Mouse (Mus musculus): ENCODE measurements around the gene Nthl1. TPM values are rescaled to one million over a fixed set of nuclear protein-coding genes. Genes with fewer than 3 reads are reported as not detected.

Nthl1 gene
- 5.6 and 5.9 TPM in 2 replicates for polyA plus RNA-seq (2021; fragmentation: Nextera tagmentation)
- long read RNA-seq, experiment 1, partial matches to known transcripts = 0 of 3 reads
- long read RNA-seq, experiment 1, other reads (novel, unspliced or antisense) = 0 of 3 reads
- long read RNA-seq, experiment 2, partial matches to known transcripts = 0 of 2 reads
- long read RNA-seq, experiment 2, other reads (novel, unspliced or antisense) = 1 of 2 reads

DNA sequence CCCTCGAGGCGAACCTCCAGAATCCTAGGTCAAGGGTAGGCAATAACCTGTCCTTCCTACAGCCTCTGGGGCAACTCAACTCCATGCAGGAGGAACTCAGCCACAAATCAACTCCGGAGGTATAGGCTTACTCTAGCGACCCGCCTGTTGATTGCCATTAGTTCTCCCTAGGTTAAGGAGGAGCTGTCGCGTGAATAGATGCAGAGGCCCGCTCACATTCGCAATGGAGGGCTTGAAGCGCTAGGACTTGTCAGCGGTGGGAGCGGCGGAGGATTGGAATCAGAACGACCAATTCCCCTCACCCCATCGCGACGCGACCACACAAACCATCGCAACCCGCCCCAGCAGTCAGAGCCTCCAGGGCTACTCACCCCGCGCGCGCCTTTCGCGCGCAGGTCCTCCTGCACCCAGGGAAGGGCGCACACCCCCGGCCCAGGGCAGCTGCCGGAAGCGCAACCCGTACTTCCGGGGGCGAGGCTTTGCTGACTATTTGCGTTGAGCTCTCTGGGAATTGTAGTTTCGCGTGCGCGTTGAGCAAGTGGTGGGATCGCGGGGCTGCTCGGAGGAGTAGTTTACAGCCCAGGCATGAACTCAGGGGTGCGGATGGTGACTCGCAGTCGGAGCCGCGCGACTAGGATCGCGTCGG is at the start of gene Nthl1, which contains the start of gene Tsc2:
Nthl1 (plus strand) TSS at position 514 of the 646 bp plus-strand sequence.
Tsc2 (minus strand) TSS at position 464 of the 646 bp plus-strand sequence.

DNA sequence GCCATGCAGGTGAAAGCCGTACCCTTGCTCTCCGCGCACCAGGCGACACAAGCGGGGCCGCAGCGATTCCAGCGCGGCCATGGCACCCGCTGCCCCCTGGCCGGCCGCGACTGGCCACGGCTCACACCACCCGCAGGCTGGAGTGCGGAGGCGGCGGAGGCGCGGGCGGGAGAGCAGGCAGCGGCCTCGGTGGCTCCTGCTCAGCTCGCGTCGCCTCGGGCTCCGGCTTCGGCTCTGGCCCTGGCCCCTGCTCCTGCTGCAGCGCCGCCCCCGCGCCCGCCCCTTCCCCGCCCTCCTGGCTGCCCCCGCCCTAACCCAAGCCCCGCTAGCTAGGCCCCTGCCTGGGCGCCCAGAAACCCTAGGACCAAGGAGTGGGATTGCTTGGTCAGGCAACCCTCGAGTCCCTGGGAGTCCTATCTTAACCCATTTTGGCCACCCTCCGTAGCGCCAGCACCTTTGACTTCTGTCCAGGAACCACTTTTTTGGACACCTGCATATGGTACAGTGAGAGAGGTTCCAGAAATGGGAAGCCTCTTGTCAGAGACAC is 17.7 kb downstream of the Nthl1 start, which contains the start of gene Slc9a3r2:
Slc9a3r2 (minus strand) TSS at position 258 of the 547 bp plus-strand sequence.

DNA sequence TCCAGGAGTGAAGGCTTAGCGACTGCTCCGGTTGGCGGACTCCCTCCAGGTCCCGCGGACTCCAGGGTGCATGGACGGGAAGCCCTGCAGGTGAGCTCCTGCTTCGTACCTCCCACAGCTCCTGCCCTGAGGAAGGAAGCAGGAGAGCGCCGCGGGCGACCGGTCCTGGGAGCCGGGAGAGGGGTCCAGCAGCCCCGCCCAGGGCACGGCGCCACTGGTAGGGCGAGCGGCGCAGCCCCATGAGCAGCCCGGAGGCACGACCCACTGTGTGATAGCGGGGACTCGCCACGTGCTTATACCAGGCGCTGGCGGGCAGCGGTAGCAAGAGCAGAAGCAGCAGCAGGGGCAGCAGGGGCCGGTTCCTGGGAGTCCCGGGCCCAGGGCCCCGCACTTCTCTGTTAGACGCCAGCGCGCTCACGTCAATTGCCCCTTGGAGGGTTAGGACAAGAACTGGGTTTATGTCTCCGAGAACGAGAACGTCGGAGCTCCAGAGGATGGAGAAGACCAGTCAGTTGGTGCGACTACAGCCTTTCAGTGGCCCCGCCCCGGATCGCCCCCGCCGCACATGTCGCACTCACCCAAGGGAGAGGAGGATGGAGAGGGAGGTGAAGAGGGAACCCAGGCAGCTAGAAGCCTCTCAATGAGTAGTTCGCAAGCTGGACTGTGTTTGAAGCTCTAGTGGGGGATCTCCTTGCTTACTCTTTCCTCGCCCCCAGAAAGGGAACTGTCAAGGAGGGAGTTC is 25.7 kb downstream of the Nthl1 start, which contains the start of gene Npw:
Npw (minus strand) TSS at position 441 of the 742 bp plus-strand sequence.

DNA sequence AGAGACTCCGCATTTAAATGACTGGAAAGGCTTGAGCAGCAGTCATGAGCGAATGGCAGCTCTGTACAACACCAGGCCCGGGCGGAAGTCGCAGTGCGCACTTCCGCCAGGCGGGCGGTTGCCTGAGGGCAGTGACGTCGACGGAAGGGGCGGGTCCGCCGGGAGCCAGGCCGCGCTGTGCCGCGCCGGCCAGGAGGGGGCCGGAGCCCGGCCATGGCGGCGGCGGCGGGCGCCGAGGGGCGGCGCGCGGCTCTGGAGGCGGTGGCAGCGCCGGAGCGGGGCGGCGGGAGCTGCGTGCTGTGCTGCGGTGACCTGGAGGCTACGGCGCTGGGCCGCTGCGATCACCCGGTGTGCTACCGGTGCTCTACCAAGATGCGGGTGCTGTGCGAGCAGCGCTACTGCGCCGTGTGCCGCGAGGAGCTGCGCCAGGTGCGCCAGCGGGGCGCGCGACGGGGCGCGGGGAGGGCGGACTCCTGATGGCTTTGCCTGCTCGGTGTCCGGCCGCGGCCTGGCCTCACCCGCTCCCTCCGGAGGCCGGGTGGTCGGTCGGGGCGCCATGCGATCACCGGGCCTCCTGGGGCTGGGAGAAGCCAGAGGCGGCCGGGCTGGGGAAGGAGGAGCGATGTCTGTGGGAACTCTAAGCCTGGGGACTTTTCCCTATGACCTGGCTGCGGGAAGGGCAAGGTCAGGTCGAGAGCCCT is 37.2 kb downstream of the Nthl1 start, which contains the start of gene Zfp598:
Zfp598 (plus strand) TSS at position 143 of the 701 bp plus-strand sequence.

Other genes starting within 250 kb of the Nthl1 start
- gene Rnps1, start 218.1 kb upstream of the Nthl1 start, polyA plus RNA-seq (2021; fragmentation: Nextera tagmentation) = 90.6 and 122 TPM in 2 replicates
- 78.8 and 90.8 TPM in 2 replicates for gene Eci1, start 206.0 kb upstream of the Nthl1 start, polyA plus RNA-seq (2021; fragmentation: Nextera tagmentation)
- 0.21 and 0.36 TPM in 2 replicates for gene Dnase1l2, start 189.6 kb upstream of the Nthl1 start, polyA plus RNA-seq (2021; fragmentation: Nextera tagmentation)
- gene E4f1, start 162.4 kb upstream of the Nthl1 start, polyA plus RNA-seq (2021; fragmentation: Nextera tagmentation) = 10.7 and 12.9 TPM in 2 replicates
- gene Pgp, start 162.3 kb upstream of the Nthl1 start, polyA plus RNA-seq (2021; fragmentation: Nextera tagmentation) = 93.6 and 113 TPM in 2 replicates
- gene Bricd5, start 158.8 kb upstream of the Nthl1 start, polyA plus RNA-seq (2021; fragmentation: Nextera tagmentation) = 0.82 and 1.2 TPM in 2 replicates
- 16.5 and 21.2 TPM in 2 replicates for gene Mlst8, start 153.6 kb upstream of the Nthl1 start, polyA plus RNA-seq (2021; fragmentation: Nextera tagmentation)
- gene Caskin1, start 144.1 kb upstream of the Nthl1 start, polyA plus RNA-seq (2021; fragmentation: Nextera tagmentation) = 8.6 and 20.5 TPM in 2 replicates
- 20.3 TPM in 2 replicates for gene Traf7, start 104.7 kb upstream of the Nthl1 start, polyA plus RNA-seq (2021; fragmentation: Nextera tagmentation)
- 51.2 and 58.9 TPM in 2 replicates for gene Rab26, start 98.5 kb upstream of the Nthl1 start, polyA plus RNA-seq (2021; fragmentation: Nextera tagmentation)
- gene Pkd1, start 82.8 kb upstream of the Nthl1 start, polyA plus RNA-seq (2021; fragmentation: Nextera tagmentation) = 4.8 and 5.4 TPM in 2 replicates
- 60.7 and 86.2 TPM in 2 replicates for gene Tsc2, start 50 bp upstream of the Nthl1 start, polyA plus RNA-seq (2021; fragmentation: Nextera tagmentation)
- gene Slc9a3r2, start 17.6 kb downstream of the Nthl1 start, polyA plus RNA-seq (2021; fragmentation: Nextera tagmentation) = 39.3 and 41.9 TPM in 2 replicates
- gene Npw, start 25.8 kb downstream of the Nthl1 start, polyA plus RNA-seq (2021; fragmentation: Nextera tagmentation) = 0.47 and 0.65 TPM in 2 replicates
- gene Zfp598, start 37.0 kb downstream of the Nthl1 start, polyA plus RNA-seq (2021; fragmentation: Nextera tagmentation) = 1.3 and 2.4 TPM in 2 replicates
- gene Syngr3, start 57.3 kb downstream of the Nthl1 start, polyA plus RNA-seq (2021; fragmentation: Nextera tagmentation) = 282 and 371 TPM in 2 replicates
- gene Gfer, start 63.5 kb downstream of the Nthl1 start, polyA plus RNA-seq (2021; fragmentation: Nextera tagmentation) = 33.0 and 34.1 TPM in 2 replicates
- gene Noxo1, start 63.6 kb downstream of the Nthl1 start, polyA plus RNA-seq (2021; fragmentation: Nextera tagmentation) = 0.98 and 1.1 TPM in 2 replicates
- gene Tbl3, start 75.0 kb downstream of the Nthl1 start, polyA plus RNA-seq (2021; fragmentation: Nextera tagmentation) = 15.2 and 20.2 TPM in 2 replicates
- not detected in 2 replicates for gene Rnf151, start 85.4 kb downstream of the Nthl1 start, polyA plus RNA-seq (2021; fragmentation: Nextera tagmentation)
- gene Rps2, start 85.4 kb downstream of the Nthl1 start, polyA plus RNA-seq (2021; fragmentation: Nextera tagmentation) = 1,532 and 1,546 TPM in 2 replicates
- 938 and 1,009 TPM in 2 replicates for gene Ndufb10, start 91.8 kb downstream of the Nthl1 start, polyA plus RNA-seq (2021; fragmentation: Nextera tagmentation)
- 0.19 and 0.53 TPM in 2 replicates for gene Rpl3l, start 95.1 kb downstream of the Nthl1 start, polyA plus RNA-seq (2021; fragmentation: Nextera tagmentation)
- 6.8 and 17.1 TPM in 2 replicates for gene Msrb1, start 104.0 kb downstream of the Nthl1 start, polyA plus RNA-seq (2021; fragmentation: Nextera tagmentation)
- gene Hs3st6, start 120.3 kb downstream of the Nthl1 start, polyA plus RNA-seq (2021; fragmentation: Nextera tagmentation) = 0.55 and 0.97 TPM in 2 replicates
- gene Meiob, start 171.6 kb downstream of the Nthl1 start, polyA plus RNA-seq (2021; fragmentation: Nextera tagmentation) = not detected in 2 replicates
- 287 and 337 TPM in 2 replicates for gene Hagh, start 207.5 kb downstream of the Nthl1 start, polyA plus RNA-seq (2021; fragmentation: Nextera tagmentation)
- 21.7 and 24.4 TPM in 2 replicates for gene Fahd1, start 217.7 kb downstream of the Nthl1 start, polyA plus RNA-seq (2021; fragmentation: Nextera tagmentation)
- not detected in 2 replicates for gene Igfals, start 233.3 kb downstream of the Nthl1 start, polyA plus RNA-seq (2021; fragmentation: Nextera tagmentation)